Mouse (Mus musculus) kidney, adult 2 months (tissue): ENCODE results near the gene Cyp2d9.

Source experiments
- CTCF ChIP-seq: fragments of 200-500 bp; conservative IDR thresholded peaks from 2 replicates; pipeline ENCODE4 v1.5.1; 2011; ENCODE audit warnings: low read depth, mild to moderate bottlenecking, control low read depth, low read length, moderate library complexity, mixed read lengths; ENCODE audit not compliant: insufficient read depth, insufficient read length
- POLR2A ChIP-seq: fragments of 200-500 bp; IDR thresholded peaks from one replicate; pipeline ENCODE4 v1.6.1; 2011; ENCODE audit warnings: low read depth, low read length, control low read depth

DNA sequence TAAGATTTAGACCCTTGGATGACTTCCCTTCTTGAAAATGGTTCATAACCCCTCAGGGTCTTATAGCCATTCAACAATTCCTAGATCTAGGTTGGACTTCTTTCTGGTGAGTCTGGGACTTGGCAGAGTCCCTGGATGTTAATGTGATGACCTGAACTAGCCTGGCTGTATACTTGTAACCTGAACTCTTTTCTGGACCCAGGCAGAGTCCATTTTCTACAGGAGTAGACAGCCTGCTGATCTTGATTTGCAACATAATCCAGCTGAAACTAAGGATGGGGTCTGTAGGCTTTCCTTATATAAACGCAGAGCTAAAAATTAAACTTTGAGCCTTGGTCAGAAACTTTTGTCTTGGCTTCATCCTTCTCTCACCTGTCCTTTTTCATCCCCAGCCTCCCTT lies 14.6 kb upstream of the Cyp2d9 start:
- no peak for TF ChIP-seq CTCF
- TF ChIP-seq POLR2A = no peak
